Mouse (Mus musculus) liver, embryonic 11.5 days (tissue): ENCODE measurements around the gene Snx11. TPM values are rescaled to one million over a fixed set of nuclear protein-coding genes. Genes with fewer than 3 reads are reported as not detected.
"Not testable (repeated sequence)": the region's sequence is repeated elsewhere in the genome, so short reads cannot be mapped to it uniquely, and the experiment has no call there.

Source experiments
- ATAC-seq: fragments of 200-750 bp; cut with Nextera tagmentation; replicated peaks from 2 replicates; pipeline ENCODE4 v1.8.0; 2017; ENCODE audit warnings: moderate number of reproducible peaks, mild to moderate bottlenecking, moderate TSS enrichment, moderate library complexity; ENCODE audit not compliant: low FRiP score
- DNase-seq: peaks from one replicate; pipeline ENCODE4 v3.0.0-alpha.2; 2017; ENCODE audit warnings: low spot score
- H3K27ac ChIP-seq: fragments of 300-500 bp; sonication (generic); 2 replicates; pipeline ENCODE4 v1.5.1; 2014; ENCODE audit warnings: mild to moderate bottlenecking, low read depth, low read length, control low read depth
- H3K27me3 ChIP-seq: fragments of 300-500 bp; sonication (generic); replicated peaks from 2 replicates; pipeline ENCODE4 v1.6.1; 2014; ENCODE audit warnings: low read length, mixed read lengths; ENCODE audit not compliant: control insufficient read depth, insufficient read depth
- H3K36me3 ChIP-seq: fragments of 300-500 bp; sonication (generic); 2 replicates; pipeline ENCODE4 v1.6.1; 2014; ENCODE audit warnings: mild to moderate bottlenecking, low read length, moderate library complexity, mixed read lengths; ENCODE audit not compliant: control insufficient read depth, insufficient read depth
- H3K4me1 ChIP-seq: fragments of 300-500 bp; sonication (generic); replicated peaks from 2 replicates; pipeline ENCODE4 v1.6.1; 2014; ENCODE audit warnings: low read length, mixed read lengths; ENCODE audit not compliant: control insufficient read depth, insufficient read depth
- H3K4me2 ChIP-seq: fragments of 300-500 bp; sonication (generic); 2 replicates; pipeline ENCODE4 v1.6.1; 2014; ENCODE audit warnings: mild to moderate bottlenecking, control low read depth, moderate library complexity
- H3K4me3 ChIP-seq: fragments of 300-500 bp; sonication (generic); 2 replicates; pipeline ENCODE4 v1.5.1; 2014; ENCODE audit warnings: low read depth, low read length, control low read depth
- H3K9ac ChIP-seq: fragments of 300-500 bp; sonication (generic); 2 replicates; pipeline ENCODE4 v1.6.1; 2014; ENCODE audit warnings: low read depth, low read length, control low read depth
- H3K9me3 ChIP-seq: fragments of 300-500 bp; sonication (generic); 2 replicates; pipeline ENCODE4 v1.6.1; 2016; ENCODE audit warnings: low read length, inconsistent platforms, mixed read lengths; ENCODE audit not compliant: control insufficient read depth
- WGBS: fragments of 180-500 bp; shearing (Covaris S2); extraction: QIAGEN DNeasy Blood & Tissue Kit; methylation state at CpG from one replicate; pipeline ENCODE4 v1.1.7; 2014; 5-methylcytosine and 5-hydroxymethylcytosine counted together
- polyA plus RNA-seq: library from polyadenylated mRNA; unstranded; fragments of >200 nt; fragmentation: Nextera tagmentation; extraction: Ambion mirVana; gene quantifications from 2 replicates; pipeline ENCODE4 v1.2.1, GENCODE M21; 2014

Snx11 gene
- polyA plus RNA-seq, 1 experiment from 2014 or later, result 12.0 TPM

DNA sequence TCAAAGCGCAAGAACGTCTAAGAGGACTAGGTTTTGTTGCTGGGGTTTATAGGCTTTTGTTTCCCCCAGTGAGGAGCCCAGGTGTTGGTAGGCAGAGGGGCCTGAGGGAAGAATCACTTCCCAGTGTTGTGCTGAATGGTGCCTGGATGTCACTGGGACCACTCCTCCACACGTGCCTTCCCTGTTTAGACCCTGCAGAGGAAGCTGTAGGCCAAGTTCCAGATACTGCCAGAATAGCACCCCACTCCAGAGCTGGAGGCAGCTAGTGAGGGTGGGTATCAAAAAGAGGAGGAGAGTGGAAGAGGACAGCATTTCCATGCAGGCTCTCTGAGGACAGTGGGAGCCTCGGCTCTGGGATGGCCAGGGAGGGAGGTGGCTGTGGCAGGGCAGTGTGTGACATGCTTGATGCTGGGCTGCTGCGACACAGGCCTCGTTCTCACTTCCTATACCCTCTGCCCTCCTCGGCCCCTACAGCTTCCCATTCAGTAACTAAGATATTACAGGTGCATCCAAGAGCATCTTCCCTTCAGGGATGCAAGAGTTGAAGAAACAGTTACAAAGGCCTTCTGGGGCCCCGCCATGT, 40.9 kb upstream of the Snx11 start:
- Histone ChIP-seq H3K4me1 (peaks cover 4% of the 10 kb centered on the region), H3K4me2 (no peak overlapping the region), H3K27me3 (no peaks in the 10 kb centered on the region), H3K9ac (no peak overlapping the region), H3K4me3 (no peak overlapping the region), H3K27ac (no peak overlapping the region), H3K9me3 (no peaks in the 10 kb centered on the region), H3K36me3 (peaks cover 58% of the 10 kb centered on the region)
- DNase-seq, result no peak
- ATAC-seq, result no peak
- 85% methylated on average over 8 of the region's 8 CpGs for WGBS

- Histone ChIP-seq H3K9ac (no peak overlapping the region), H3K4me2 (no peak overlapping the region), H3K4me1 (no peaks in the 10 kb centered on the region), H3K27me3 (no peaks in the 10 kb centered on the region), H3K36me3 (peaks cover 51% of the 10 kb centered on the region), H3K9me3 (no peaks in the 10 kb centered on the region), H3K27ac (no peak overlapping the region), H3K4me3 (no peak overlapping the region)
- DNase-seq (no peak), ATAC-seq (no peak)
- WGBS, result 91% methylated on average over 5 of the region's 5 CpGs
These were observed 39.6 kb upstream of the Snx11 start for GRCm38 (mm10) chr11:96816979-96817378.

- Histone ChIP-seq H3K9me3 (no peaks in the 10 kb centered on the region), H3K4me1 (no peaks in the 10 kb centered on the region), H3K4me3 (no peak overlapping the region), H3K27ac (no peak overlapping the region), H3K36me3 (peaks cover 46% of the 10 kb centered on the region), H3K27me3 (no peaks in the 10 kb centered on the region), H3K4me2 (no peak overlapping the region), H3K9ac (no peak overlapping the region)
- 88% methylated on average over 1 of the region's 1 CpGs for WGBS
- ATAC-seq, result no peak
- no peak for DNase-seq
These were observed 39.1 kb upstream of the Snx11 start for GRCm38 (mm10) chr11:96816494-96816893.

DNA sequence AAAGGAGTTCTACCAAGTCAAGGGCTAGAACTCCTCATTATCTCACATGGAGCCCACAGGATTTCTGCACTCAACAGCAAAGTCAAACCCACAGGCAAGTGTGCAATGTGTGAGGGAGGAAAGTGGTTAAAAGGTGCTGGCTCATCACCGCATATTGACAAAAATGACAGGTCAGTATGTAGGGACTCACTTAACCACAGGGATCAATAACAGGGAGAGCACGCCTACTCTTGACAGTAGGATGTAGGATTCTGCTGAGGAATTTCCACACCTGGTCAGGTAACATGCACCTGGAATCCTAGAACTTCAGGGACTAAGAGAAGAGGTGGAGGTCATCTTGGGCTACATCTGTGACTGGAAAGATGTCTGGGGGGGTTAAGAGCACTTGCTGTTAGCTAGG, 38.5 kb upstream of the Snx11 start:
- Histone ChIP-seq H3K9me3 (no peaks in the 10 kb centered on the region), H3K9ac (no peak overlapping the region), H3K4me3 (no peak overlapping the region), H3K27me3 (no peaks in the 10 kb centered on the region), H3K4me2 (no peak overlapping the region), H3K36me3 (peaks cover 41% of the 10 kb centered on the region), H3K27ac (no peak overlapping the region), H3K4me1 (no peaks in the 10 kb centered on the region)
- 93% methylated on average over 2 of the region's 2 CpGs for WGBS
- DNase-seq, result no peak
- no peak for ATAC-seq

- no peak for DNase-seq
- no peaks in the 10 kb centered on the region for H3K9me3 ChIP-seq
- H3K27me3 ChIP-seq, result no peaks in the 10 kb centered on the region
- H3K27ac ChIP-seq, result no peak overlapping the region
- H3K4me2 ChIP-seq, result no peak overlapping the region
- no peak for ATAC-seq
- no peak overlapping the region for H3K4me3 ChIP-seq
- no peak overlapping the region for H3K9ac ChIP-seq
- WGBS, result 86% methylated on average over 2 of the region's 2 CpGs
- H3K36me3 ChIP-seq, result peaks cover 35% of the 10 kb centered on the region
- H3K4me1 ChIP-seq, result no peaks in the 10 kb centered on the region
These were observed 37.1 kb upstream of the Snx11 start for GRCm38 (mm10) chr11:96814443-96814842.

DNA sequence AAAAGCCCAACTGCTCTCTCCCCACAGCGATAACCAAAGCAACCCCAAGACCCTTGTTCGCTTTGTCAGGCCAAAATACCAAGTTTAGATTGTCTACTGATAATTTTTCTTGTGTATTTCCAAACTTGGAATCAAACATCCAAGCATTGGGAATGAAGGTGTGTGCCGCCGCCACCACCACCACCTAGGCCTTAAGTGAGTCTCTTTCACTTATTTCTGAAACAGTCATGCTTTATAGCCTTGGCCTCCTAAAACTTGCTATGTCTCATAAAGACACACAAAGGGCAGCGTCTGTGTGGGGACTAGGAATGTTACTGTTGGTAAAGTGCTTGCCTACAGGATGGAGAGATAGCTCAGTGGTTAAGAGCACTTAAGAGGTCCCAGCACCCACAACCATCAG, 36.6 kb upstream of the Snx11 start:
- DNase-seq (no peak), ATAC-seq (no peak)
- Histone ChIP-seq H3K4me3 (no peak overlapping the region), H3K4me2 (no peak overlapping the region), H3K4me1 (no peaks in the 10 kb centered on the region), H3K27me3 (no peaks in the 10 kb centered on the region), H3K9ac (no peak overlapping the region), H3K36me3 (peaks cover 34% of the 10 kb centered on the region), H3K27ac (no peak overlapping the region), H3K9me3 (no peaks in the 10 kb centered on the region)
- WGBS, result 84% methylated on average over 5 of the region's 5 CpGs

GRCm38 (mm10) chr11:96813455-96813854, 36.1 kb upstream of the Snx11 start:
- 85% methylated on average over 4 of the region's 4 CpGs for WGBS
- Histone ChIP-seq H3K27ac (no peak overlapping the region), H3K4me3 (no peak overlapping the region), H3K27me3 (no peaks in the 10 kb centered on the region), H3K9me3 (no peaks in the 10 kb centered on the region), H3K4me2 (no peak overlapping the region), H3K36me3 (peaks cover 34% of the 10 kb centered on the region), H3K9ac (no peak overlapping the region), H3K4me1 (no peaks in the 10 kb centered on the region)
- DNase-seq (no peak), ATAC-seq (no peak)

GRCm38 (mm10) chr11:96811188-96811587, 33.8 kb upstream of the Snx11 start:
- H3K4me1 ChIP-seq, H3K9ac ChIP-seq, H3K4me2 ChIP-seq, DNase-seq, ATAC-seq, H3K9me3 ChIP-seq, H3K27ac ChIP-seq, H3K4me3 ChIP-seq, H3K27me3 ChIP-seq: not testable (repeated sequence)
- WGBS, result 88% methylated on average over 1 of the region's 1 CpGs
- peaks cover 31% of the 10 kb centered on the region for H3K36me3 ChIP-seq

DNA sequence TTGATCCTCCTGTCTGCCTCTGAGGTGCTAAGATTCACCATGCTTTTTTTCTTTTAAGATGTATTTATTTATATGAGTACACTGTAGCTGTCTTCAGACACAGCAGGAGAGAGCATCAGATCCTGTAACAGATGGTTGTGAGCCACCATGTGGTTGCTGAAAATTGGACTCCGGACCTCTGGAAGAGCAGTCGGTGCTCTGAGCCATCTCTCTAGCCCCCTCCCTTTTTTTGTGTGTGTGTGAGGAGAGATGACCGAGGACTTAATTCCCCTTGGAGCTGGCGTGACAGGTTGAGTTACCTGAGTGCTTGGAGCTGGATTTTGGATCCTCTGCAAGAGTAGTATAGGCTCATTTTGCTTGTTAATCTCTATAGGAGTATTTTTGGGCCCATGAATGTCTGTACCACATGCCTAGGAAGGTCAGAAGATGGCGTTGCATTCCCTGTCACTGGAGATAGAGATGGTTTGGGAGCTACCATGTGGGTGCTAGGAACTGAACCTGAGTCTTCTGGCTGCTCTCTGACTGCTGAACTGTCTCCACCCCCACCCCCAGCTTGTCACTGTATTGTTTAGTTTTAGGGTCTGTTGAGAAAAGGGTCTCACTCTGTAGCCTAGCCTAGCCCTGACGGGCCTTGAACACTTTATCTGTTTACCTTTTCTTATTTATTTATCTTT, 32.3 kb upstream of the Snx11 start:
- Histone ChIP-seq H3K27me3 (no peaks in the 10 kb centered on the region), H3K9me3 (no peaks in the 10 kb centered on the region), H3K36me3 (peaks cover 31% of the 10 kb centered on the region), H3K9ac (no peak overlapping the region), H3K4me2 (no peak overlapping the region), H3K27ac (no peak overlapping the region), H3K4me3 (no peak overlapping the region), H3K4me1 (no peaks in the 10 kb centered on the region)
- ATAC-seq, result no peak
- DNase-seq, result no peak
- whole genome bisulfite sequencing, result 93% methylated on average over 6 of the region's 6 CpGs
